Mouse (Mus musculus) liver, postnatal 0 days (tissue): Measurements from ENCODE around the gene Myl3. TPM values are rescaled to one million over a fixed set of nuclear protein-coding genes. Genes with fewer than 3 reads are reported as not detected.

Source experiments
- ATAC-seq: fragments of 200-750 bp; cut with Nextera tagmentation; 2 replicates; pipeline ENCODE4 v1.8.0; 2017; ENCODE audit warnings: mild to moderate bottlenecking, moderate library complexity
- DNase-seq: peaks from one replicate; pipeline ENCODE4 v3.0.0-alpha.2; 2016
- H3K27ac ChIP-seq: fragments of 300-500 bp; sonication (generic); 2 replicates; pipeline ENCODE4 v1.5.1; 2014; ENCODE audit warnings: antibody characterized with exemption, moderate library complexity, mild to moderate bottlenecking, low read depth
- H3K27me3 ChIP-seq: fragments of 300-500 bp; sonication (generic); 2 replicates; pipeline ENCODE4 v1.6.1; 2014; ENCODE audit warnings: low read length, control low read depth, mixed read lengths; ENCODE audit not compliant: insufficient read depth
- H3K36me3 ChIP-seq: fragments of 300-500 bp; sonication (generic); replicated peaks from 2 replicates; pipeline ENCODE4 v1.6.1; 2014; ENCODE audit warnings: mild to moderate bottlenecking, control low read depth, low read length, moderate library complexity, mixed read lengths; ENCODE audit not compliant: insufficient read depth
- H3K4me1 ChIP-seq: fragments of 300-500 bp; sonication (generic); 2 replicates; pipeline ENCODE4 v1.6.1; 2014; ENCODE audit warnings: antibody characterized with exemption, mild to moderate bottlenecking, control low read depth; ENCODE audit not compliant: insufficient read depth
- H3K4me2 ChIP-seq: fragments of 300-500 bp; sonication (generic); 2 replicates; pipeline ENCODE4 v1.6.1; 2014; ENCODE audit warnings: low read depth, mild to moderate bottlenecking, low read length, moderate library complexity, mixed read lengths
- H3K4me3 ChIP-seq: fragments of 300-500 bp; sonication (generic); 2 replicates; pipeline ENCODE4 v1.5.1; 2014; ENCODE audit warnings: low read depth, low read length
- H3K9ac ChIP-seq: fragments of 300-500 bp; sonication (generic); replicated peaks from 2 replicates; pipeline ENCODE4 v1.6.1; 2014; ENCODE audit warnings: mild to moderate bottlenecking, moderate library complexity
- H3K9me3 ChIP-seq: fragments of 300-500 bp; sonication (generic); 2 replicates; pipeline ENCODE4 v1.6.1; 2016; ENCODE audit warnings: mild to moderate bottlenecking, control low read depth, low read length, mixed read lengths
- CTCF ChIP-seq: sonication (generic); IDR thresholded peaks from 2 replicates; pipeline ENCODE4 v1.5.1; 2016; ENCODE audit warnings: antibody characterized with exemption, low read depth
- EP300 ChIP-seq: IDR thresholded peaks from 2 replicates; pipeline ENCODE4 v1.6.1; 2016; ENCODE audit warnings: antibody characterized with exemption, low read depth, mild to moderate bottlenecking
- WGBS: fragments of 180-500 bp; shearing (Covaris S2); extraction: QIAGEN DNeasy Blood & Tissue Kit; methylation state at CpG from one replicate; pipeline ENCODE4 v1.1.7; 2014; ENCODE audit not compliant: insufficient replicate concordance; 5-methylcytosine and 5-hydroxymethylcytosine counted together
- polyA plus RNA-seq: library from polyadenylated mRNA; unstranded; fragments of >200 nt; fragmentation: Nextera tagmentation; extraction: Ambion mirVana; gene quantifications from 2 replicates; pipeline ENCODE4 v1.2.1, GENCODE M21; 2015

The Myl3 gene
- polyA plus RNA-seq, 1 experiment from 2014 or later: 0.52 TPM

DNA sequence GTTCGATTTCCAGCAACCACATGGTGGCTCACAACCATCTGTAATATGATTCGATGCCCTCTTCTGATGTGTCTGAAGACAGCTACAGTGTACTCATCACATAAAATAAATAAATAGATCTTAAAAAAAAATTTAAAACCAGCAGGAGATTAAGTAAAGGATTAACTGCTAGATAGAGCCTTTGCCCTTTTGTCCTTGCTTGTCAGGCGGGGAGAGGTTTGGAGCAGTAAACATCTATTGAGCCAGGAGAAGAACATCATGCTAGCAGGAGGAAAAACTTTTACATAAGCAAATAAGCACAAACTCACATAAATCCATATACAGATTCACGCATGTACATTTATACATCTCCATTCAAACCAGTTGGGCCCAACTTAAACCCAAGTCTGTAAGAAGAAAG, 29.1 kb upstream of the Myl3 start:
- H3K27ac ChIP-seq: no peak overlapping the region
- H3K9ac ChIP-seq: no peak overlapping the region
- no peak overlapping the region for H3K4me2 ChIP-seq
- H3K9me3 ChIP-seq: no peaks in the 10 kb centered on the region
- no peak for TF ChIP-seq EP300
- TF ChIP-seq CTCF: no peak
- peaks cover 33% of the 10 kb centered on the region for H3K36me3 ChIP-seq
- DNase-seq (no peak), ATAC-seq (no peak)
- 80% methylated on average over 4 of the region's 4 CpGs for WGBS
- no peaks in the 10 kb centered on the region for H3K27me3 ChIP-seq
- no peaks in the 10 kb centered on the region for H3K4me1 ChIP-seq
- H3K4me3 ChIP-seq: no peak overlapping the region

DNA sequence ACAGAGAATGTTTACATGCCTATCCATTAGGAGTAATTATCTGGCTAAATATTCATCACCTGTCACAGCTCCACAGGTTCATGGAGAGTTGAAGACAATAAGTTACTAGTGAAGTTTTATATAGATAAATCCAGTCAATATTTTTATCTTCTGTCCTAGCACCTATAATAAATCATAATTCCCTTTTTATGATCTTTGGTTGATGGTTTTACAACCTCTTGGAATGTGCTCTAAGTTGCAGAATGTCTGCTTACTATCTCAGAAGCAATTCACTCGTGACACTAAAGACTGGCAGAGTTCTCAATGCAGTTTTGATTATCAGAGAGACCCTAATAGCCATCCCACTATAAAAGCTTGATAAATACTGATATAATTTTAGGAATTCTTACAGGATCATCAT, 28.3 kb upstream of the Myl3 start:
- H3K36me3 ChIP-seq: peaks cover 33% of the 10 kb centered on the region
- DNase-seq (no peak), ATAC-seq (no peak)
- H3K4me3 ChIP-seq: no peak overlapping the region
- no peak overlapping the region for H3K4me2 ChIP-seq
- no peaks in the 10 kb centered on the region for H3K9me3 ChIP-seq
- no peaks in the 10 kb centered on the region for H3K27me3 ChIP-seq
- no peak overlapping the region for H3K9ac ChIP-seq
- H3K4me1 ChIP-seq: no peaks in the 10 kb centered on the region
- no peak overlapping the region for H3K27ac ChIP-seq
- TF ChIP-seq CTCF (no peak), EP300 (no peak)
- 75% methylated on average over 1 of the region's 1 CpGs for WGBS

DNA sequence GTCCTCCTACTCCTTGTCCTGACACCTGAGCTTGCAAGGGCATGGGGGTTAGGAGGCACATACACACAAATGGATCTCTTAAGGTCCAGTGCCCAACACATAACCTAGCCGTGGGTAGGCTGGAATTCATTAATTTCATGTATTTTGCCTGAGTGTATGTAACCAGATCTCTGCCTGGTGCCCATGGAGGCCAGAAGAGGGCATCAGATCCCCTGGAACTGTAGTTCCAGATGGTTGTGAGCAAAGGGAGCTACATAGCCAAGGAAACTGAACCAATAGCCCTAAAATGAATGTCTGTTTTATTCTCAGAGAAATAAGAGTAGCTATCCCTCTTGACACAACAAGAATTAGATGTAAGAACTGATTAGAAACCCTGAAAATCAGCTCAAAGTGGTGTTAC, 26.2 kb upstream of the Myl3 start:
- Histone ChIP-seq H3K36me3 (peaks cover 29% of the 10 kb centered on the region), H3K9me3 (no peaks in the 10 kb centered on the region), H3K4me3 (no peak overlapping the region), H3K27me3 (no peaks in the 10 kb centered on the region), H3K9ac (no peak overlapping the region), H3K4me2 (no peak overlapping the region), H3K4me1 (no peaks in the 10 kb centered on the region), H3K27ac (no peak overlapping the region)
- DNase-seq (no peak), ATAC-seq (no peak)
- WGBS: 72% methylated on average over 1 of the region's 1 CpGs
- TF ChIP-seq EP300 (no peak), CTCF (peak; percentile 42)

DNA sequence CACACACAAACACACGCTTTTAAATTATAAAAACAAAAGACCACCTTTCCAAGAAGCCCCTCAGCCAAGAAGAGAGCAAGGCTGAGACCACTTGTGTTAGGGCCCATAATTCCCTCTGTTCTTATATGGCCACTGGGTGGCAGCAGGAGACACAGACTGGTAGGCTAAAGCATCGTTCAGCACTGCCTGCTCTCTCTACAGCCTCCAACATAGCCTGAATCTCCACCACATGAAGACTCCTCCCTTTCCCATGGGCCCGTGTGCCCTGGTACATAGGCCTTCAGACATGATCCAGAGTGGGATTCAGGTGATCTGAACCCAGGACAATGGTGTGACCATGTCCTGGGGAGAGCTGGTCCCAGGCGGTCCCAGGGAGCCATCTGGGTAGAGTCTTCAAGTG, 24.9 kb upstream of the Myl3 start:
- Histone ChIP-seq H3K4me2 (no peak overlapping the region), H3K36me3 (peaks cover 23% of the 10 kb centered on the region), H3K9me3 (no peaks in the 10 kb centered on the region), H3K27me3 (no peaks in the 10 kb centered on the region), H3K4me1 (no peaks in the 10 kb centered on the region), H3K9ac (no peak overlapping the region), H3K4me3 (no peak overlapping the region), H3K27ac (no peak overlapping the region)
- DNase-seq (no peak), ATAC-seq (peak; percentile 55; the same call in 1 of the 2 replicates)
- no peak for TF ChIP-seq EP300
- peak; percentile 85 for TF ChIP-seq CTCF
- WGBS: 35% methylated on average over 4 of the region's 4 CpGs

DNA sequence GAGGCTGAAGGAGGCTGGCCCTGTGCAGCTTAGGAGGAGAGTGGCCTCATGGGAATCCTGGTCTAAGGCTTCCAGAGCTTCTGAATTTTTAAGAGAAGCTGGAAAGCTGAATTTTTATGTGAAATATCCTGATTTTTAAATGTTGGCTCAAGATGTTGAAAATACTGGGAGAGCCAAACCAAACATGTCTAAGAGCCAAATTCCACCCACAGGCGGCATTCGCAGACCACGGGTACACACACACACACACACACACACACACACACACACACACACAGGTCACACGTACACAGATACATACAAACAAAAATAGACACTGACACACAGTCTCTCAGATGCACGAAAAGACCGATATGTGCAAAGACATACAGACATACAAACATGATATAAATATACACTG, 23.6 kb upstream of the Myl3 start:
- H3K36me3 ChIP-seq: peaks cover 15% of the 10 kb centered on the region
- no peak overlapping the region for H3K27ac ChIP-seq
- no peak overlapping the region for H3K9ac ChIP-seq
- no peak overlapping the region for H3K4me3 ChIP-seq
- TF ChIP-seq CTCF: no peak
- no peak for TF ChIP-seq EP300
- H3K27me3 ChIP-seq: no peaks in the 10 kb centered on the region
- no peaks in the 10 kb centered on the region for H3K4me1 ChIP-seq
- no peak for DNase-seq
- 80% methylated on average over 6 of the region's 6 CpGs for WGBS
- ATAC-seq: no peak
- H3K4me2 ChIP-seq: no peak overlapping the region
- no peaks in the 10 kb centered on the region for H3K9me3 ChIP-seq

DNA sequence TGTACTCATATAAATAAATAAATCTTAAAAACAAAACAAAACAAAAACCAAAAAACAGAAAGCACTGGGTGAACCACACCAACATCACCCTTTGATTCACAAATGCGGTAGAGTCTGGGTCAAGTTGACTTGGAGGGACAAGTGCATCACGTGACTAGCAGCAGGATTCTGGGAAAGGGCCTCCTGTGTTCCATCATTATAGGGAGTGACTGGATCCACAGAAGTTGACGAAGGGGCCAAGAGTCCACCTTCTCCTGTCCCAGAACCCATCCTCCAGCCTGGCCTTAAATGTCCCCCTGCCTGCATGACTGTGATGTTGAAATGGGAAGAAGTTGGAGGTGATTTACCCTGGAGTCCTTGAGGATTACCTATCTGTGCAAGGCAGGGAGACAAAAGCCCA, 22.9 kb upstream of the Myl3 start:
- TF ChIP-seq CTCF (no peak), EP300 (no peak)
- Histone ChIP-seq H3K4me1 (no peaks in the 10 kb centered on the region), H3K4me3 (no peak overlapping the region), H3K4me2 (no peak overlapping the region), H3K9ac (no peak overlapping the region), H3K36me3 (peaks cover 14% of the 10 kb centered on the region), H3K9me3 (no peaks in the 10 kb centered on the region), H3K27ac (no peak overlapping the region), H3K27me3 (no peaks in the 10 kb centered on the region)
- ATAC-seq (no peak), DNase-seq (no peak)
- WGBS: 80% methylated on average over 3 of the region's 3 CpGs

DNA sequence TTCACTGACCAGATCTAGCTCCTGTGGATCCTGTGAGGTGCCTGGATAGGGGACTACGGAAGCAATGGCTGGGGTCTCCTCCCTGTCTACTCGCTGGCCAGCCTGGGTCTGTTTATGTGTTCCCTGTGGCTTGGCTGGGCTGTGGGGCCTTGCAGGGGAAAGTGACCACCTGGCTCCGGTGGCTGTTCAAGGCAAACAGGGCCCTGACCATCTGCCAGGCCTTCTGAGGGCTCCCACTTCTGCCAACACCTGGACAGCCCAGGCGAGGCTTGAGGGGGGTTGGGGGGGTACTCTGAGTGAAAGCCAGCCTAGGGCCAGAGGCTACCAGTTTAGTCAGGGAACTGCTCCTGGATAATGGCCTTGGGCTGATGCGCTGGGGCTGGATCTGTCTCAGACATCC, 21.7 kb upstream of the Myl3 start:
- Histone ChIP-seq H3K9me3 (no peaks in the 10 kb centered on the region), H3K4me3 (no peak overlapping the region), H3K4me2 (no peak overlapping the region), H3K4me1 (no peaks in the 10 kb centered on the region), H3K27ac (no peak overlapping the region), H3K27me3 (no peaks in the 10 kb centered on the region), H3K9ac (no peak overlapping the region), H3K36me3 (peaks cover 6% of the 10 kb centered on the region)
- WGBS: 64% methylated on average over 5 of the region's 5 CpGs
- DNase-seq (no peak), ATAC-seq (no peak)
- no peak for TF ChIP-seq CTCF
- no peak for TF ChIP-seq EP300
